Mouse (Mus musculus) heart, postnatal 4 days (tissue): Measurements from ENCODE around the gene Cars. TPM values are rescaled to one million over a fixed set of nuclear protein-coding genes. Genes with fewer than 3 reads are reported as not detected.
A peak's percentile ranks its signal among the peaks of the same experiment; 100 is the strongest.
"Not testable (repeated sequence)": the region's sequence is repeated elsewhere in the genome, so short reads cannot be mapped to it uniquely, and the experiment has no call there.

Experiments
- DNase-seq: peaks from one replicate; pipeline ENCODE4 v3.0.0; 2021
- total RNA-seq, 2 experiments: library from RNA; stranded (reverse); gene quantifications; 2 replicates each; pipeline ENCODE4 v1.2.3; 2021

Gene Cars
- total RNA-seq = 10 to 100 TPM; 24.5 to 27.1 TPM

- peak; percentile 94 for DNase-seq
Measured at GRCm38 (mm10) chr7:143599428-143600230, at the start of gene Cars. Cars (minus strand) TSS chr7:143600090.

GRCm38 (mm10) chr7:143649034-143649768, 49.3 kb upstream of the Cars start, which contains the start of gene Tnfrsf22:
Tnfrsf22 (minus strand) TSS chr7:143649661.
- DNase-seq = peak; percentile 83

DNA sequence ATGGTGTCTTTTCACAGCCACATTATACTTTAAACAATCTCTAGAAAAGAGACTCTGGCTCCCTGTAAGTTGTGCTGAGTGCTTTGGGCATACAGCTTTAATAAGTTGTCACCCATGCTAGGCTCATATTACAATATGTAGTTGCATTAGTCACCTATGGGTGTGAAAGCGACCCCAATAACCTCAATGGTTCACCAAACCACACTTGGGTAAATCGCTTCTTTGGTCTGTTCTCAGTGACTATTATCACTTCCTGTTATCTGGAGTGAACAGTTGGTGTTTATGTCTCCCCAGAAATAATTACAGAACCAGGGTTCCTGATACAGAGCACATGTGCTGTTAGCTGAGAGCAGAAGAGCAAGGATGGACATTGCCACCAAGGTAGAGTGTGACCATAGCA, 44.1 kb upstream of the Cars start:
- DNase-seq = not testable (repeated sequence)

DNA sequence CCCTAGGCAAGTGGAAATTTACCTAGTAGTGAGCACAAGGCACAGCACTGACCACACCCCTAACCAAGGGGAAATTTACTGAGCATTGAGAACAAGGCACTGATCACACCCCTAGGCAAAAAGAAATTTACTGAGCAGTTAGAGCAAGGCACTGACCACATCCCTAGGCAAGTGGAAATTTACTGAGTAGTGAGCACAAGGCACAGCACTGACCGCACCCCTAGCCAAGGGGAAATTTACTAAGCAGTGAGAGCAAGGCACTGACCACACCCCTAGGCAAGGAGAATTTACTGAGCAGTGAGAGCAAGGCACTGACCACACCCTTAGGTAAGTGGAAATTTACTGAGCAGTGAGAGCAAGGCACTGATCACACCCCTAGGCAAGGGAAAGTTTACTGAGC, 36.8 kb upstream of the Cars start:
- no peak for DNase-seq

DNA sequence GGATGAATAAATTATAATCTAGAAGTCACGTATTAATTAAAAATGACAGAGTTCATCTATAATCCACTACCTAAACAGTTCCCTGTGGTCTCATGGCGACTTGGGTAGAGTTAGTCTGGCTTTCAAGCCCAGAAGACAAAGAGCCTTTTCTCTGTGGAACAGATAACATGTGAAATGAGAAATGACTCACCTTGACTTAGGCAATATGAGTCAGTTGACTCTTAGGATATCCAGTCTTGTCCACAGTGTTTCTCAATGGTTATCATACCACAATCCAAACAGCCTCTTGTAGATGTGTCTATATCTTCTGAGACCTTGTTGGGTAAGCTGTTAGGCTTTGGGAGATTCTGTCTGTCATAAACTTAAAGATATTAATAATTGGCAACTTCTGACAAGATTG, 31.6 kb upstream of the Cars start:
- DNase-seq = no peak

- DNase-seq = no peak
Measured at GRCm38 (mm10) chr7:143629501-143629900, 29.6 kb upstream of the Cars start.

- no peak for DNase-seq
Measured at GRCm38 (mm10) chr7:143628540-143628939, 28.6 kb upstream of the Cars start, which contains the start of gene Tnfrsf26. Tnfrsf26 (minus strand) TSS chr7:143628722.

GRCm38 (mm10) chr7:143627555-143628286, 27.8 kb upstream of the Cars start:
- DNase-seq = no peak

GRCm38 (mm10) chr7:143626178-143626577, 26.3 kb upstream of the Cars start:
- DNase-seq = no peak

GRCm38 (mm10) chr7:143625151-143625550, 25.3 kb upstream of the Cars start:
- DNase-seq = no peak

- DNase-seq = no peak
Measured at GRCm38 (mm10) chr7:143624561-143624960, 24.7 kb upstream of the Cars start.

DNA sequence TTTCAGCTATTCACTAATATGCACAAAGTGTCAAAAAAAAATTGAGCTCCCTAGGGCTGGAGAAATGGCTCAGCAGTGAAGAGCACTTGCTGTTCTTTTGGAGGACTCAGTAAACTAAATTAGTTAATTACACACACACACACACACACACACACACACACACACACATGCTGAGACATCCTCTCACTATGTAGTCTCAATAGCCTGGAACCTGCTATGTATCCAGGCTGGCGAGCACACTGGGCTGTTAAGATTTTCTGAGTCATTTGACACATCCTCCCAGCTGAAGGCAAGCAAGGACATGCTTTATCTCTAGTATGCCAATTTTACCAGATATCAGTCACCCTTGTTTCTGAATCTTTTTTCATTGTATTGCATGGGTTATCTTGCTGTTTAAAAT, 21.1 kb upstream of the Cars start:
- DNase-seq = no peak

- peak; percentile 29 for DNase-seq
Measured at GRCm38 (mm10) chr7:143614404-143615135, 14.7 kb upstream of the Cars start.

- DNase-seq = no peak
Measured at GRCm38 (mm10) chr7:143612215-143612614, 12.3 kb upstream of the Cars start.

DNA sequence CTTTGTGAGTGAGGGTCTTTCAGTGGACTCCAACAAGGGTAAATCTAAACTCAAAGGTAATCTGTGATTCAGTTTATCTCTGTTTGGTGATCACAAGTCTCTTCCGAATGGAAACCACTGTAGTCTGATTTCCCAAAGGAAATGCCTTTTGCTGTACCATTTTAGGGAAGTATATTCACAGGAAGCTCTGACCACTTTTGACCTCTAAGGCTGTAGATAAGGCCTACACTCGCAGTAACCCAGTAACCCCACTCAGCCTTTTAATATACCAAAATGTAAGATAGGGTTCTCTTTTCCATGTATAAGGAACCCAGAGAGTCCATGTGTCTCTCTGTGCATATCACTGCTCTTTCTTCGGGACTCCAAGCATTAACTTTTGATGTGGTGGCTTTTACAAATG, 5.4 kb upstream of the Cars start:
- DNase-seq = no peak

DNA sequence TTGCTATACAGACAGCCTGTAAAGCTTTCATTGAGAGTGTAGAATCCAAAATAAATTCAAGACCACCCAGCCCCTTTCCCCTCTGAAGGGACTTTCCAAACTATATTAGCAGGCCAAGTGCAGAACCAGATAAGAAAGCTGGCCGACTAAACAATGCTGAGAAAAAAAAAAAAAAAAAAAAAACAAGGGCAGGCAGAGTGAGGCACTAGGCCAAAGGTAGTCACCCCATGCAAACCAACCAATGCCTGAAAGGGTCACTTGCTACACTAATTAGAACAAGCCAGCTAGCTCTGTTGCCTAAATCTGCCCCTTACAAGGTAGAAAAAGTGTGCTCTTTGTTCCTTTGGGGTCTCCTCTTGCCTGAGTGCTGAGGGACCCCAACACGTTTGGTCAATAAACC, 5.0 kb upstream of the Cars start:
- DNase-seq = no peak

DNA sequence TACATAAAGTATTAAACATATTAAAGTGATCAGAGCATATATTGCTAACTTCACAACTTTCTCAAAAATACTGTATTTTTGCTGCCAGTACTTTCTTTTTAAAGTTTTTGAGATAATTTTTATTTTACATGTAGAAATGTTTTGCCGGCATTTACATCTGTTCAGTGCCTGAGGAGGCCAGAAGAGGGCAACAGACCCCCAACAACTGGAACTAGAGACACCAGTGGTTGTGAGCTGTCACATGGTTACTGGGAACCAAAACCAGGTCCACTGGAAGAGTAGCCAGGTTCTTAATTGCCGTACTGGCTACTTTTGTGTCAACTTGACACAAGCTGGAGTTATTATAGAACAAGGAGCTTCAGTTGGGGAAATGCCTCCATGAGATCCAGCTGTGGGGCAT, 1.8 kb upstream of the Cars start:
- DNase-seq = no peak

DNA sequence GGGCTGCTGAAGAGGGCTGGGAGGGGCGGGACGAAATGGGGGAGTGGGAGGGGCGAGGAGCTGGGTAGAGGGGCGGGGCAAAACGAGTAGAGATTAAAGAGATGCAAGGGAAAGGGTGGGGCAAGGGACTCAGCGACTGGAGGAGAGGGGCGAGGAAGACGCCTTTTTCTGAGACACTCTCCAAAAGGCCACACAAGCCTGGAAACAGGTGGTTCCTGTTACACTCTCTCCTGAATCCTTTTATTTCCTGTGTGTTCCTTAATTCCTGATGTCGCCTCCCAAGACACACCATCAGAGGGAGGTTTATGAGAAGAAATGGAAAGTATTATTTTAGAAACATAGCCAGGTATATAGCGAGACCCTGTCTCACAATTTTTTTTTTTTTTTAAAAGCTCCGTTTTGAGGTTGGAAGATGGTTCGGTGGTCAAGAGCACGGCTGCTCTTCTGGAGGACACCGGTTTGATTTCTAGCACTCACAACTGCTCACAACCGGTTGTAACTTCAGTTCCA, 396 bp upstream of the Cars start:
- no peak for DNase-seq

DNA sequence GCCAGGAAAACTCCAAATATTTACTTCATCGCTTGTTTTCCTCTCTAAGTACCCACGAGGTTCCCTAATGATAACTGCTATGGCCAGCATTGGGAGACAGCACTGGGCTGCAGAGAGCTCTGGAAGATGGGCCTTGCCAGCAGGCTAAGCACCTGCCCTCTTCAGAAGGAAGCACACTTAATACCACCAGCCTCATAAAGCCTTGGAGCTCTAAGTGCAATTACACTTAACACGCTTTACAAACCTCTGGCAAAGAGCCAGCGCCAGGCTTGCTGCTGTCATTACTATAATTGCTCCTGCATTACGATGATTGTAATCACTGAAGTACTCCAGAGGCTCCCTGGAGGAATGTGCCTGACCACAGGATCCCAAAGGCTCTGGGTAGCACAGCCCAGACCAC, 5.0 kb downstream of the Cars start:
- DNase-seq = no peak

GRCm38 (mm10) chr7:143592255-143592654, 7.6 kb downstream of the Cars start:
- no peak for DNase-seq

GRCm38 (mm10) chr7:143588006-143588405, 11.9 kb downstream of the Cars start:
- DNase-seq = peak; percentile 19

GRCm38 (mm10) chr7:143587586-143587985, 12.3 kb downstream of the Cars start:
- DNase-seq = no peak
